Mouse (Mus musculus): ENCODE data around the gene Syt17.

DNA sequence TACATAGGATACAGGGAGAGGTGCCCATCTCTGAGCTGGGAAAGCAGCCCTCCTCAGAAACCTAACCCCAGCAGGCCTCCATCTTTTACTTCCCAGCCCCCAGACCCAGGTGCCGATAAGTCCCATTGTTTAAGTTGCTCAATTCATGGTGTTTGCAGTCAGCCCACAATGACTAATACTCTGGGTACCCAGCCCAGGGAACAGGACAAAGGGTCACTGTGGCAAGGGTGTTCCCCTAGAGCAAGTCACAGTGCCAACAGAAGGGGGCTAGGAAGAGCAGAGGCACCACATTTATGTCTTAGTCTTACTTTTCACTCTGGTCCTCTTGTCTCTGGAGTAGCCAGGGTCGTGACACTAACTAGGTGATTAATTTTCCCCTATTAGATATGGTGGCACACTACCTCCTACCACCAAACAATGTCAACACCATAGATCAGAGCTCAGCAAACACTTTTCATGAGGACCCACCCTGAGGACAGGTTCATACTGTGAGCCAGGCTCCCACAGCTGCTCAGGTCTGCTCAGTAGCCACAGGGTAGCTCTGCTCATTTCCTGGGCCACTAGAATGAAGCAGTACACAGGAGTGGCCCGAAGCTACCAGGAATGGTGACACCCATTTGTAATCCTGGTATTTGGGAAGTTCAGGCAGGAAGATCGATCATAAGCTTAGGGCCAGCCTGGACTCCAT, 47.0 kb upstream of the Syt17 start:
- TF ChIP-seq POLR2A (IDR thresholded peaks at IDR 0.05; ENCODE audit: insufficient read depth, low read depth, low read length) (no peak), CTCF (IDR thresholded peaks at IDR 0.05; ENCODE audit: insufficient read depth, low read depth, low read length) (no peak)
